Mouse (Mus musculus): ENCODE data around the gene Serpina12. TPM values are rescaled to one million over a fixed set of nuclear protein-coding genes. Genes with fewer than 3 reads are reported as not detected.
A peak's percentile ranks its signal among the peaks of the same experiment; 100 is the strongest.

The Serpina12 gene
- polyA plus RNA-seq (2016; fragmentation: Nextera tagmentation; extraction: Ambion mirVana): not detected in 2 replicates

GRCm38 (mm10) chr12:104044343-104044742 lies at the start of gene Serpina12:
Gene Serpina12, minus strand, starts transcription at chr12:104044443.
- no peaks in the 10 kb centered on the region for H3K9me3 ChIP-seq
- H3K4me1 ChIP-seq: no peaks in the 10 kb centered on the region
- WGBS: 92% methylated on average over 7 of the region's 7 CpGs
- no peaks in the 10 kb centered on the region for H3K27me3 ChIP-seq (ENCODE audit: poor library complexity, severe bottlenecking)
- H3K27ac ChIP-seq: no peak within 1 kb of the TSS
- H3K36me3 ChIP-seq (replicated peaks): no peaks in the 10 kb centered on the region
- no peak for DNase-seq (ENCODE audit: extremely low spot score, low spot score)
- H3K4me3 ChIP-seq: no peak within 1 kb of the TSS

- 83% methylated on average over 1 of the region's 1 CpGs for WGBS
- Histone ChIP-seq H3K4me3 (no peak overlapping the region), H3K9me3 (no peaks in the 10 kb centered on the region), H3K27me3 (ENCODE audit: poor library complexity, severe bottlenecking) (no peaks in the 10 kb centered on the region), H3K27ac (no peak overlapping the region), H3K36me3 (replicated peaks) (no peaks in the 10 kb centered on the region), H3K4me1 (no peaks in the 10 kb centered on the region)
- DNase-seq (ENCODE audit: extremely low spot score, low spot score): no peak
Measured at GRCm38 (mm10) chr12:104091303-104091702, 47.1 kb upstream of the Serpina12 start.

DNA sequence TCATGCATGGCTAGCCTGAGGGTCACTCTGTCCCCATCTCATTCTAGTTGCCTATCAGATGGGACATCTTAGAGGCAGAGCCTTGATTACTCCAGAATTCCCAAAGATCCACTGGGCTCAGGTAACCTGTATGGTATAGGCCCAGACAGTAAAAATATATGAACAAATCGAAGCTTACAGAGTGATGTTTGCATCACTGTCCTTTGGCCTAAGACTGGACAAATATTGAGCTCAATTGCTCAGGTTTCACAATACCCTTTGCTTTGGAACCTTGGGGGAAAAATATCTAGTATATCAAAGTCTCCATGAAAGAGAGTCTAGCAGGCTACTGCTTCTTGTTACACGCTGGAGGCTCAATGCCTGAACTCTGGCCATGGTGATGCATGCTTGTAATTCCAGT lies 45.9 kb upstream of the Serpina12 start:
- Histone ChIP-seq H3K36me3 (replicated peaks) (no peaks in the 10 kb centered on the region), H3K9me3 (no peaks in the 10 kb centered on the region), H3K27ac (no peak overlapping the region), H3K4me1 (no peaks in the 10 kb centered on the region), H3K4me3 (no peak overlapping the region), H3K27me3 (ENCODE audit: poor library complexity, severe bottlenecking) (no peaks in the 10 kb centered on the region)
- WGBS: 84% methylated on average over 2 of the region's 2 CpGs
- DNase-seq (ENCODE audit: extremely low spot score, low spot score): no peak

DNA sequence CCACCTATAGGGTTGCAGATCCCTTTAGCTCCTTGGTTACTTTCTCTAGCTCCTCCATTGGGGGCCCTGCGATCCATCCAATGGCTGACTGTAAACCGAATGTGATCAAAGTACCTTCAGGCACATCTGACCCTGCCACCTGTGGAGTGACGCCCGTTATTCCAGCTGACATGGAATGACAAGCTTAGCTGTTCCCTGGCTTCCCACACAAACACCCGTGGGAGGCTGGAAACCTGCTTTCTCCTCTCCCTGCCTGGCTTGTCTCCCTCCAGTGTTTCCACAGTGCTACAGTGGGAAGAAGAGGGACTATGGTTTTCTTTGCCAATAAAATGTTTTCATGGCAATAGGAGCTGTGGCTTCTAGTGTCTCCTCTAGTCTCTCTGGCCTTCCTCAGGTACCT lies 28.0 kb upstream of the Serpina12 start:
- Histone ChIP-seq H3K27ac (no peak overlapping the region), H3K36me3 (replicated peaks) (no peaks in the 10 kb centered on the region), H3K4me1 (no peaks in the 10 kb centered on the region), H3K9me3 (no peaks in the 10 kb centered on the region), H3K4me3 (no peak overlapping the region), H3K27me3 (ENCODE audit: poor library complexity, severe bottlenecking) (no peaks in the 10 kb centered on the region)
- DNase-seq (ENCODE audit: extremely low spot score, low spot score): no peak
- 71% methylated on average over 5 of the region's 5 CpGs for WGBS

DNA sequence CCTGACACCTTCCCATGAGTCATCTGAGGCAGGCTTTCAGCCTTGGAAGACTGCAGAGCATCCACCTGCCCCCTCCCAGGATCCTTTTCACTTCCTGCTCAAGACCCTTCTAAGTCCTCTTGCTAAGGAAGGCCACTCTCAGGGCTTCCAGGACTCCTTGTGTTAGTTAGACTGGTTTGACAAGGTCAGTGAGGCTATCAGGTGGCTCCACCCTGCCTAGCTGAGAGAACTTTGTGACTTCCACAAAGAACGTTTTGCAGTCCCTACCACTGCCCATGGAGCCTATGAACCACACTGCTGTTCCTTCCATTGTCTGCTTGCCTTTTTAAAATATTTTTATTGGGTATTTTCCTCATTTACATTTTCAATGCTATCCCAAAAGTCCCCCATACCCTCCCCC lies 27.5 kb upstream of the Serpina12 start:
- Histone ChIP-seq H3K27ac (no peak overlapping the region), H3K27me3 (ENCODE audit: poor library complexity, severe bottlenecking) (no peaks in the 10 kb centered on the region), H3K9me3 (no peaks in the 10 kb centered on the region), H3K36me3 (replicated peaks) (no peaks in the 10 kb centered on the region), H3K4me3 (no peak overlapping the region), H3K4me1 (no peaks in the 10 kb centered on the region)
- WGBS: 57% methylated on average over 1 of the region's 1 CpGs
- DNase-seq (ENCODE audit: extremely low spot score, low spot score): no peak

GRCm38 (mm10) chr12:104069620-104070019 lies 25.4 kb upstream of the Serpina12 start:
- Histone ChIP-seq H3K27me3 (ENCODE audit: poor library complexity, severe bottlenecking) (no peaks in the 10 kb centered on the region), H3K36me3 (replicated peaks) (no peaks in the 10 kb centered on the region), H3K4me1 (no peaks in the 10 kb centered on the region), H3K27ac (no peak overlapping the region), H3K9me3 (no peaks in the 10 kb centered on the region), H3K4me3 (no peak overlapping the region)
- peak; percentile 53 for DNase-seq (ENCODE audit: extremely low spot score, low spot score)
- 8% methylated on average over 2 of the region's 2 CpGs for WGBS

DNA sequence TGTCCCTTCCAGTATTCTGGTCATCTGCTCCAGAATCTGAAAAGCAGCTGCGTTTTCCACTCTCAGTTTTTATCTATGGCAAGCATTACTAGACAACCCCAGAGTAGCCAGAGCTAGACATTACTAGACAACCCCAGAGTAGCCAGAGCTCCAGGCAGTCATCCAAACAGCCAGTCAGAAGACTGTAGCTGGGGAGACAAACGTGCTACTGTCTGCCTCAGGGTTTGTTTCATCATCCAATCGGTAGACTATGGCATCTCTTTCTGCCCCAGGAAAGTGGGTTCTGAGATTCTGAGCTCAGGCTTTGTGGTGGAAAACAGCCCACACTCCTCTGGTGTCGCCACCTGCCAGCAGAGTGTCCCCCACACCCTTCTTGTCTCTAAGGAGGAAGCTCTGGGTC lies 23.3 kb upstream of the Serpina12 start:
- Histone ChIP-seq H3K4me1 (no peaks in the 10 kb centered on the region), H3K27me3 (ENCODE audit: poor library complexity, severe bottlenecking) (no peaks in the 10 kb centered on the region), H3K27ac (no peak overlapping the region), H3K36me3 (replicated peaks) (no peaks in the 10 kb centered on the region), H3K9me3 (no peaks in the 10 kb centered on the region), H3K4me3 (no peak overlapping the region)
- WGBS: 47% methylated on average over 4 of the region's 4 CpGs
- no peak for DNase-seq (ENCODE audit: extremely low spot score, low spot score)

GRCm38 (mm10) chr12:104066241-104066640 lies 22.0 kb upstream of the Serpina12 start:
- DNase-seq (ENCODE audit: extremely low spot score, low spot score): peak; percentile 72
- Histone ChIP-seq H3K4me1 (no peaks in the 10 kb centered on the region), H3K9me3 (no peaks in the 10 kb centered on the region), H3K27ac (peak overlapping the region; percentile 62), H3K36me3 (replicated peaks) (no peaks in the 10 kb centered on the region), H3K27me3 (ENCODE audit: poor library complexity, severe bottlenecking) (no peaks in the 10 kb centered on the region), H3K4me3 (no peak overlapping the region)
- 25% methylated on average over 8 of the region's 8 CpGs for WGBS

DNA sequence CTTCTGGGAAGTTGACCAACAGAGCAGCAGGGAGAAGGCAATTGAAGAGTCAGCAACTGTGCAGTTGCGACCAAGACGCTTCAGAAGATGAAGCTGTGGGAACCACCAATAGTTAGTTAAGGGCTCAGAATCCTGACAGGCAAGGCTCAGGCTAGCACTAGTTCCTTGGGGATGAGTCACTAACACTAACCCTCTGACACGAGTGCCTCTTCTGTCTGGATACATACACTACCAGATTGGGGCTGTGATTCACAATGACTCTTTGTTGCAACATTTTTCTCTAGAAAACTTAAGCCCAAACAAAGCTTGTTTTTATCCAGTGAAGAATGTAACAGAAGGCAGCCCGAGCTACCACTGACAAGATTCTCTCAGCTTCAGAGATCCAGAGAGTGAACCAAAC lies 20.8 kb upstream of the Serpina12 start:
- WGBS: 81% methylated on average over 4 of the region's 4 CpGs
- H3K4me1 ChIP-seq: no peaks in the 10 kb centered on the region
- H3K27me3 ChIP-seq (ENCODE audit: poor library complexity, severe bottlenecking): no peaks in the 10 kb centered on the region
- no peak for DNase-seq (ENCODE audit: extremely low spot score, low spot score)
- H3K27ac ChIP-seq: no peak overlapping the region
- H3K9me3 ChIP-seq: no peaks in the 10 kb centered on the region
- H3K36me3 ChIP-seq (replicated peaks): no peaks in the 10 kb centered on the region
- no peak overlapping the region for H3K4me3 ChIP-seq

GRCm38 (mm10) chr12:104064532-104064931 lies 20.3 kb upstream of the Serpina12 start:
- no peaks in the 10 kb centered on the region for H3K4me1 ChIP-seq
- H3K36me3 ChIP-seq (replicated peaks): no peaks in the 10 kb centered on the region
- no peak for DNase-seq (ENCODE audit: extremely low spot score, low spot score)
- 67% methylated on average over 4 of the region's 4 CpGs for WGBS
- H3K27ac ChIP-seq: no peak overlapping the region
- H3K27me3 ChIP-seq (ENCODE audit: poor library complexity, severe bottlenecking): no peaks in the 10 kb centered on the region
- no peaks in the 10 kb centered on the region for H3K9me3 ChIP-seq
- H3K4me3 ChIP-seq: no peak overlapping the region

DNA sequence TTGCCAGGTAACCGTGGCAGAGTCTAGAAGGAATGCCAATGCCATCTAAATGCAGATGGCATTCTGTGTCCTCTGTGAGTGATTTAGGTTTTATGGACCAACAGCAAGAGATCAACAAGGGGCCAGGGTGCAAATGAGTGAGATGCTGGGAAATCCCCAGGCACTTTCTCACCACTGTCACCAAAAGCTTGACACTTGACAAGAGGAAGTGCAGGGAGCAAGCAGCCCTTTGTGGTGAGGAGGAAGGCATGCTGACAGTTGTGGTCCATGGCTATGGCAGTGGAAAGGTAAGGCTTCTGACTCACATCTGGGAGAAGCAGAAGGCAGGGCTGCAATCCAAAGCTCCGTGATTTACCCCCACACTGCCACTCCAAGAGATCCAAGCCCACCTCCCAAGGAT lies 17.6 kb upstream of the Serpina12 start:
- Histone ChIP-seq H3K27me3 (ENCODE audit: poor library complexity, severe bottlenecking) (no peaks in the 10 kb centered on the region), H3K36me3 (replicated peaks) (no peaks in the 10 kb centered on the region), H3K4me1 (no peaks in the 10 kb centered on the region), H3K4me3 (no peak overlapping the region), H3K9me3 (no peaks in the 10 kb centered on the region), H3K27ac (no peak overlapping the region)
- DNase-seq (ENCODE audit: extremely low spot score, low spot score): no peak
- 73% methylated on average over 2 of the region's 2 CpGs for WGBS

- DNase-seq (ENCODE audit: extremely low spot score, low spot score): no peak
- Histone ChIP-seq H3K27ac (no peak overlapping the region), H3K36me3 (replicated peaks) (no peaks in the 10 kb centered on the region), H3K9me3 (no peaks in the 10 kb centered on the region), H3K27me3 (ENCODE audit: poor library complexity, severe bottlenecking) (no peaks in the 10 kb centered on the region), H3K4me1 (no peaks in the 10 kb centered on the region), H3K4me3 (no peak overlapping the region)
- 85% methylated on average over 6 of the region's 6 CpGs for WGBS
Measured at GRCm38 (mm10) chr12:104060126-104060525, 15.9 kb upstream of the Serpina12 start.

- 88% methylated on average over 7 of the region's 7 CpGs for WGBS
- no peak for DNase-seq (ENCODE audit: extremely low spot score, low spot score)
- no peaks in the 10 kb centered on the region for H3K27me3 ChIP-seq (ENCODE audit: poor library complexity, severe bottlenecking)
- H3K4me1 ChIP-seq: no peaks in the 10 kb centered on the region
- H3K36me3 ChIP-seq (replicated peaks): no peaks in the 10 kb centered on the region
- no peaks in the 10 kb centered on the region for H3K9me3 ChIP-seq
- no peak overlapping the region for H3K27ac ChIP-seq
- H3K4me3 ChIP-seq: no peak overlapping the region
Measured at GRCm38 (mm10) chr12:104057531-104057930, 13.3 kb upstream of the Serpina12 start.

DNA sequence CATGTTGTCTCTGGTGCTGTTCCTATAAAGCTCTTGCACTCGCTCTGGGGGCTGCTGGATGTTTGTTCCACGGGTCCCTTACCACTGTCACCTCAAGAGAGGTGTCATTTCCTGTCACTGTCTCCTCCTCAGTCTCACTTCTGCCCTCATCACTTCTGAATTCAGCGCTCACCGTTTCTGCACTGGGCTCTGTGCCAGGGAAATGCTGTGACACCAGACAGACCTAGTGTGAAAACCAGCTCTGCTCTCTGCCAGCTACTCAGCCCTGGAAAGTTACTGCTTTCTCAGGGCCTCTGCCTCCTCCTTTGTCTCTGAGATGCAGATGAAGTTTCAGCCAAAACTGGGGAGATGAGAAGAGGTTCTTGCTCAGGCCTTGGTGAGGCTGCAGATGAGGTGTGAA lies 12.8 kb upstream of the Serpina12 start:
- no peaks in the 10 kb centered on the region for H3K4me1 ChIP-seq
- no peaks in the 10 kb centered on the region for H3K36me3 ChIP-seq (replicated peaks)
- H3K4me3 ChIP-seq: no peak overlapping the region
- no peaks in the 10 kb centered on the region for H3K9me3 ChIP-seq
- no peaks in the 10 kb centered on the region for H3K27me3 ChIP-seq (ENCODE audit: poor library complexity, severe bottlenecking)
- no peak for DNase-seq (ENCODE audit: extremely low spot score, low spot score)
- no peak overlapping the region for H3K27ac ChIP-seq
- 77% methylated on average over 4 of the region's 4 CpGs for WGBS
